In the genomic region with DNA sequence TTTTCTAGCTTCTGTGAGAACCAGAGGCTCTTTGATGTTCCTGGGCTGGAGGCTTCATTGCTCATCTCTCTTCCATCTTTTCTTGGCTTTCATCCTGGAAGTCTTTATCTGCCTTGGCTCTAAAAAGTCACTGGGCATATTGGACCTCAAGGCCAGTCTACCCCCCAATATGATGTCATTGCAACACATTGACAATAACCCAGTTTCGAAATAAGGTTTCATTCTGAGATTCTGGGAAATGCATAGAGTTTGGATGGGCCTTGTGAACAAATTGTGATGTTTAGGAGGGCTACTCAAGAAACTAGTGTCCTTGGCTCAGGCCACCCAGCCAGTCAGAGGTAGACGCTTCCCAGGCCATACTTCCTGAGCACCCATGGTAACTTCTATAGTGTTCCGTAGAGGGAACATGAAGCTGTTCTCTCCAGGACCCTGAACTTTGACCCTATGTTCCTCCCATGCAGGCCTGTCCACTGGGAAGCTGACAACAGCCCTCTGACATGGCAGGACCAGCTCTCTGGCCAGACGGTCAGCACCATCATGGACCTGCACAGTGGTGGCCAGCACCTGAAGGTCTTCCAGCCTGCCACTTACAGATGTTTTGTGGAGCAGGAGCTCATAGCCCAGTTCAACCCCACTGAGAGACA, we compare ENCODE assay signal across 32 mouse cellular contexts. TPM values are rescaled to one million over a fixed set of nuclear protein-coding genes. Genes with fewer than 3 reads are reported as not detected.
DNase-seq lines count a peak whose midpoint lies in the region; ATAC-seq and TF ChIP-seq lines count a peak whose summit lies in the region.
"Had no signal": no experiment of that assay in that cellular context is flagged by ENCODE, and none has a peak within 500 bp of the region (broad histone marks: within the 10 kb centered on the region; RNA-seq: fewer than 3 reads in every experiment).

No protein-coding gene starts in this region.

- WGBS in liver, embryonic 12.5 days (ENCODE audit: insufficient replicate concordance): 67% methylated on average over 4 of the region's 4 CpGs
- WGBS in liver, embryonic 16.5 days (ENCODE audit: insufficient replicate concordance): 56% methylated on average over 4 of the region's 4 CpGs
- WGBS in liver, postnatal 0 days (ENCODE audit: insufficient replicate concordance): 72% methylated on average over 4 of the region's 4 CpGs
- 90% methylated on average over 4 of the region's 4 CpGs for WGBS in midbrain, embryonic 14.5 days

- no peak overlapping the region for H3K27ac ChIP-seq in liver, embryonic 12.5 days
- no peak overlapping the region for H3K27ac ChIP-seq in liver, embryonic 16.5 days (ENCODE audit: low read length)
- peak overlapping the region; percentile 51 for H3K27ac ChIP-seq in liver, postnatal 0 days (ENCODE audit: low read depth)
- H3K27ac ChIP-seq in midbrain, embryonic 14.5 days (replicated peaks; ENCODE audit: low read depth, low read length): no peak overlapping the region
- H3K27ac ChIP-seq: forebrain, embryonic 10.5 days; forebrain, embryonic 13.5 days; heart, adult 2 months; heart, embryonic 10.5 days; heart, embryonic 13.5 days; hindbrain, embryonic 14.5 days; hindbrain, postnatal 0 days had no signal

- H3K36me3 ChIP-seq in liver, embryonic 12.5 days: no peaks in the 10 kb centered on the region
- H3K36me3 ChIP-seq in liver, embryonic 16.5 days (ENCODE audit: control insufficient read depth, insufficient read depth): no peaks in the 10 kb centered on the region
- no peaks in the 10 kb centered on the region for H3K36me3 ChIP-seq in liver, postnatal 0 days (replicated peaks; ENCODE audit: insufficient read depth, low read length)
- H3K36me3 ChIP-seq in midbrain, embryonic 14.5 days (ENCODE audit: control insufficient read depth, insufficient read depth, low read length): no peaks in the 10 kb centered on the region
- H3K36me3 ChIP-seq: forebrain, embryonic 10.5 days; heart, embryonic 10.5 days; heart, embryonic 13.5 days had no signal

- DNase-seq in adrenal gland, adult 8-10 months: peak; percentile 62
- no peak for DNase-seq in adrenal gland, postnatal 25 days
- DNase-seq in liver: no peak
- DNase-seq in liver, postnatal 0 days: no peak
- no peak for DNase-seq in midbrain, embryonic 14.5 days
- DNase-seq: cerebellum, adult 18-20 months; cerebellum, adult 9-10 months; cerebellum, postnatal 14 days; gastrocnemius, postnatal 10 days; gastrocnemius, postnatal 36 days; heart, adult 2 months; heart, postnatal 14 days; heart, postnatal 4 days had no signal

- no peaks in the 10 kb centered on the region for H3K27me3 ChIP-seq in liver, embryonic 12.5 days (replicated peaks)
- no peaks in the 10 kb centered on the region for H3K27me3 ChIP-seq in liver, embryonic 16.5 days (ENCODE audit: control insufficient read depth, insufficient read depth, low read depth, low read length)
- no peaks in the 10 kb centered on the region for H3K27me3 ChIP-seq in liver, postnatal 0 days (ENCODE audit: insufficient read depth, low read length)
- no peaks in the 10 kb centered on the region for H3K27me3 ChIP-seq in midbrain, embryonic 14.5 days (ENCODE audit: control insufficient read depth, insufficient read depth, low read length)
- H3K27me3 ChIP-seq: forebrain, embryonic 13.5 days; heart, embryonic 13.5 days had no signal

- H3K4me2 ChIP-seq in liver, embryonic 12.5 days: no peak overlapping the region
- H3K4me2 ChIP-seq in liver, embryonic 16.5 days (ENCODE audit: low read depth, low read length): no peak overlapping the region
- H3K4me2 ChIP-seq in liver, postnatal 0 days (ENCODE audit: low read depth, low read length): no peak overlapping the region
- no peak overlapping the region for H3K4me2 ChIP-seq in midbrain, embryonic 14.5 days (ENCODE audit: low read length)
- H3K4me2 ChIP-seq: forebrain, embryonic 13.5 days; heart, embryonic 13.5 days; hindbrain, embryonic 14.5 days had no signal

- TF ChIP-seq EP300 in liver, postnatal 0 days (IDR thresholded peaks at IDR 0.05; ENCODE audit: low read depth): no peak

- no peak for TF ChIP-seq CTCF in liver, postnatal 0 days (IDR thresholded peaks at IDR 0.05; ENCODE audit: low read depth)

- ATAC-seq in liver, embryonic 12.5 days: 0 out of 2 replicates have a peak, but pooled peaks have one; percentile 35
- 0 out of 2 replicates have a peak, but pooled peaks have one; percentile 43 for ATAC-seq in liver, embryonic 16.5 days (ENCODE audit: low read depth)
- peak; percentile 78 for ATAC-seq in liver, postnatal 0 days
- no peak for ATAC-seq in midbrain, embryonic 14.5 days (ENCODE audit: low FRiP score, low TSS enrichment)
- ATAC-seq: CD4-positive, CD25-positive, alpha-beta regulatory T cell, adult 4 months; forebrain, embryonic 13.5 days; forebrain, embryonic 16.5 days; hindbrain, postnatal 0 days; inflammation-experienced regulatory T-cells, adult 6 months had no signal

- H3K4me1 ChIP-seq in liver, embryonic 12.5 days: no peaks in the 10 kb centered on the region
- no peaks in the 10 kb centered on the region for H3K4me1 ChIP-seq in liver, embryonic 16.5 days (ENCODE audit: control insufficient read depth, low read depth, low read length)
- H3K4me1 ChIP-seq in liver, postnatal 0 days (ENCODE audit: insufficient read depth): peaks cover 17% of the 10 kb centered on the region; the same call in 1 of the 2 replicates
- no peaks in the 10 kb centered on the region for H3K4me1 ChIP-seq in midbrain, embryonic 14.5 days (ENCODE audit: control insufficient read depth, insufficient read depth, low read length)
- H3K4me1 ChIP-seq: forebrain, embryonic 10.5 days; forebrain, embryonic 13.5 days had no signal

- H3K9me3 ChIP-seq in liver, embryonic 12.5 days (replicated peaks): no peaks in the 10 kb centered on the region
- no peaks in the 10 kb centered on the region for H3K9me3 ChIP-seq in liver, embryonic 16.5 days (replicated peaks; ENCODE audit: control insufficient read depth, low read length)
- H3K9me3 ChIP-seq in liver, postnatal 0 days (ENCODE audit: low read length): no peaks in the 10 kb centered on the region
- H3K9me3 ChIP-seq in midbrain, embryonic 14.5 days (ENCODE audit: control insufficient read depth, low read length): no peaks in the 10 kb centered on the region
- H3K9me3 ChIP-seq: forebrain, embryonic 10.5 days; forebrain, embryonic 13.5 days; heart, embryonic 10.5 days; heart, embryonic 13.5 days had no signal

- H3K4me3 ChIP-seq in liver, embryonic 12.5 days: no peak overlapping the region
- H3K4me3 ChIP-seq in liver, embryonic 16.5 days (ENCODE audit: low read depth, low read length): no peak overlapping the region
- H3K4me3 ChIP-seq in liver, postnatal 0 days (ENCODE audit: low read depth, low read length): no peak overlapping the region
- no peak overlapping the region for H3K4me3 ChIP-seq in midbrain, embryonic 14.5 days (replicated peaks; ENCODE audit: low read depth, low read length)
- H3K4me3 ChIP-seq: forebrain, embryonic 10.5 days; forebrain, embryonic 13.5 days; heart, adult 2 months; heart, embryonic 10.5 days; heart, embryonic 13.5 days had no signal

- H3K9ac ChIP-seq in liver, embryonic 12.5 days: no peak overlapping the region
- H3K9ac ChIP-seq in liver, embryonic 16.5 days (ENCODE audit: low read depth, low read length): no peak overlapping the region
- no peak overlapping the region for H3K9ac ChIP-seq in liver, postnatal 0 days (replicated peaks)
- no peak overlapping the region for H3K9ac ChIP-seq in midbrain, embryonic 14.5 days (replicated peaks; ENCODE audit: low read length)
- H3K9ac ChIP-seq: forebrain, embryonic 13.5 days; heart, embryonic 13.5 days; hindbrain, embryonic 14.5 days had no signal

RNA-seq across cellular contexts. Expression of a gene that starts 15.1 kb away (rescaled TPM):
- total RNA-seq in adrenal gland, adult 8-10 months (2022): 1 to 10 TPM in 2 of 4 experiments, under 1 TPM in 2; 0.38 to 2.2 (median 0.84) TPM
- total RNA-seq in adrenal gland, postnatal 25 days (2021): 1.00 TPM in 1 of 2 replicates, not detected in the other
- 1.9 and 2.8 TPM in 2 replicates for polyA plus RNA-seq in liver, embryonic 12.5 days (2016; fragmentation: Nextera tagmentation; extraction: Ambion mirVana)
- polyA plus RNA-seq in liver, embryonic 16.5 days (2015; fragmentation: Nextera tagmentation; extraction: Ambion mirVana): 3.2 and 3.8 TPM in 2 replicates
- polyA plus RNA-seq in liver, postnatal 0 days (2015; fragmentation: Nextera tagmentation; extraction: Ambion mirVana): 4.0 and 5.0 TPM in 2 replicates
- 0.36 and 0.37 TPM in 2 replicates for polyA plus RNA-seq in midbrain, embryonic 14.5 days (2014; fragmentation: Nextera tagmentation; extraction: Ambion mirVana)
- total RNA-seq: gastrocnemius, adult 18-20 months; gastrocnemius, postnatal 36 days; granulocyte monocyte progenitor cell, adult 5-6 weeks; heart, adult 2 months; MEL had no signal
- polyA plus RNA-seq: C2C12 had no signal

RNA-seq across cellular contexts. Expression of a gene that starts 15.4 kb away (rescaled TPM):
- 10 to 100 TPM in 2 of 4 experiments, 1 to 10 TPM in 2; 4.1 to 36.6 (median 13.7) TPM for total RNA-seq in adrenal gland, adult 8-10 months (2022)
- 4.7 and 5.1 TPM in 2 replicates for total RNA-seq in adrenal gland, postnatal 25 days (2021)
- polyA plus RNA-seq in liver, embryonic 12.5 days (2016; fragmentation: Nextera tagmentation; extraction: Ambion mirVana): 27.3 and 28.2 TPM in 2 replicates
- polyA plus RNA-seq in liver, embryonic 16.5 days (2015; fragmentation: Nextera tagmentation; extraction: Ambion mirVana): 30.5 and 31.8 TPM in 2 replicates
- 28.2 and 33.7 TPM in 2 replicates for polyA plus RNA-seq in liver, postnatal 0 days (2015; fragmentation: Nextera tagmentation; extraction: Ambion mirVana)
- polyA plus RNA-seq in midbrain, embryonic 14.5 days (2014; fragmentation: Nextera tagmentation; extraction: Ambion mirVana): 9.9 and 15.6 TPM in 2 replicates
- total RNA-seq: MEL had no signal

RNA-seq across cellular contexts. Expression of a gene that starts 32.0 kb away (rescaled TPM):
- total RNA-seq in adrenal gland, adult 8-10 months (2022): 100 to 1,000 TPM; 116 to 131 (median 127) TPM
- 150 and 153 TPM in 2 replicates for total RNA-seq in adrenal gland, postnatal 25 days (2021)
- polyA plus RNA-seq in liver, embryonic 12.5 days (2016; fragmentation: Nextera tagmentation; extraction: Ambion mirVana): 13.9 and 18.1 TPM in 2 replicates
- 7.9 and 9.0 TPM in 2 replicates for polyA plus RNA-seq in liver, embryonic 16.5 days (2015; fragmentation: Nextera tagmentation; extraction: Ambion mirVana)
- 11.6 and 12.0 TPM in 2 replicates for polyA plus RNA-seq in liver, postnatal 0 days (2015; fragmentation: Nextera tagmentation; extraction: Ambion mirVana)
- 26.2 and 30.4 TPM in 2 replicates for polyA plus RNA-seq in midbrain, embryonic 14.5 days (2014; fragmentation: Nextera tagmentation; extraction: Ambion mirVana)

RNA-seq across cellular contexts. Expression of a gene that starts 44.8 kb away (rescaled TPM):
- 10 to 100 TPM in 1 of 4 experiments, 1 to 10 TPM in 1, under 1 TPM in 1, not detected in 1; 0.99 to 15.0 (median 1.0) TPM for total RNA-seq in adrenal gland, adult 8-10 months (2022)
- total RNA-seq in adrenal gland, postnatal 25 days (2021): 11.2 and 12.4 TPM in 2 replicates
- 0.38 TPM in 1 of 2 replicates, not detected in the other for polyA plus RNA-seq in liver, embryonic 12.5 days (2016; fragmentation: Nextera tagmentation; extraction: Ambion mirVana)
- polyA plus RNA-seq in liver, embryonic 16.5 days (2015; fragmentation: Nextera tagmentation; extraction: Ambion mirVana): 10.4 and 17.5 TPM in 2 replicates
- 142 and 248 TPM in 2 replicates for polyA plus RNA-seq in liver, postnatal 0 days (2015; fragmentation: Nextera tagmentation; extraction: Ambion mirVana)
- polyA plus RNA-seq in midbrain, embryonic 14.5 days (2014; fragmentation: Nextera tagmentation; extraction: Ambion mirVana): not detected in 2 replicates
- total RNA-seq: gastrocnemius, postnatal 10 days; gastrocnemius, postnatal 36 days; granulocyte monocyte progenitor cell, adult 5-6 weeks; hindbrain, postnatal 0 days; MEL had no signal
- polyA plus RNA-seq: C2C12; CD4-positive, CD25-positive, alpha-beta regulatory T cell, adult 4 months; embryonic facial prominence, embryonic 11.5 days; embryonic facial prominence, embryonic 14.5 days; forebrain, embryonic 10.5 days; forebrain, embryonic 13.5 days; forebrain, embryonic 16.5 days; heart, embryonic 10.5 days; heart, embryonic 16.5 days; hindbrain, embryonic 11.5 days; hindbrain, embryonic 14.5 days; hindbrain, postnatal 0 days; inflammation-experienced regulatory T-cells, adult 6 months had no signal

RNA-seq across cellular contexts. Expression of a gene that starts 53.6 kb away (rescaled TPM):
- total RNA-seq in adrenal gland, adult 8-10 months (2022): 10 to 100 TPM; 53.1 to 81.6 (median 58.8) TPM
- 35.9 and 36.5 TPM in 2 replicates for total RNA-seq in adrenal gland, postnatal 25 days (2021)
- polyA plus RNA-seq in liver, embryonic 12.5 days (2016; fragmentation: Nextera tagmentation; extraction: Ambion mirVana): 19.0 and 22.3 TPM in 2 replicates
- 19.9 and 22.4 TPM in 2 replicates for polyA plus RNA-seq in liver, embryonic 16.5 days (2015; fragmentation: Nextera tagmentation; extraction: Ambion mirVana)
- polyA plus RNA-seq in liver, postnatal 0 days (2015; fragmentation: Nextera tagmentation; extraction: Ambion mirVana): 25.8 and 29.4 TPM in 2 replicates
- polyA plus RNA-seq in midbrain, embryonic 14.5 days (2014; fragmentation: Nextera tagmentation; extraction: Ambion mirVana): 7.9 and 10.8 TPM in 2 replicates
